Mouse (Mus musculus) CH12.LX (cell line): Measurements from ENCODE around the gene Tom1. TPM values are rescaled to one million over a fixed set of nuclear protein-coding genes. Genes with fewer than 3 reads are reported as not detected.
A peak's percentile ranks its signal among the peaks of the same experiment; 100 is the strongest.

Source experiments
- DNase-seq: peaks from one replicate; pipeline ENCODE4 v3.0.0-alpha.2; 2013; ENCODE audit errors: extremely low read depth
- H3K27ac ChIP-seq: 2 replicates; pipeline ENCODE4 v1.5.1; 2012; ENCODE audit warnings: low read depth, mild to moderate bottlenecking, control low read depth, moderate library complexity; ENCODE audit not compliant: insufficient read depth
- H3K27me3 ChIP-seq: replicated peaks from 2 replicates; pipeline ENCODE3; 2012; ENCODE audit warnings: inconsistent platforms
- H3K36me3 ChIP-seq, 2 experiments: replicated peaks in 1 of 2; 2 replicates each; pipeline versions ENCODE3 to v1.6.1; 2012; ENCODE audit warnings: inconsistent platforms in 1 of 2, low read length in 1 of 2, mild to moderate bottlenecking in 1 of 2, mixed read lengths in 1 of 2, moderate library complexity in 1 of 2; ENCODE audit not compliant: control insufficient read depth in 1 of 2, insufficient read depth in 1 of 2
- H3K4me1 ChIP-seq, 2 experiments: 2 replicates each; pipeline ENCODE4 v1.6.1; 2012; ENCODE audit warnings: inconsistent platforms in 1 of 2, moderate library complexity in 1 of 2; ENCODE audit not compliant: insufficient read depth in 2 of 2, control insufficient read depth in 1 of 2
- H3K4me2 ChIP-seq: 2 replicates; pipeline ENCODE4 v1.6.1; 2012; ENCODE audit warnings: low read depth, mild to moderate bottlenecking, control low read depth; ENCODE audit not compliant: poor library complexity, insufficient read depth, severe bottlenecking
- H3K4me3 ChIP-seq, 3 experiments: fragments of 150-350 bp in 1 of 3; sonication (generic) in 1 of 3; replicated peaks in 1 of 3; 2 replicates each; pipeline versions ENCODE3 to v1.5.1; 2011 to 2012; ENCODE audit warnings: low read depth in 2 of 3, low read length in 2 of 3, mild to moderate bottlenecking in 2 of 3, moderate library complexity in 2 of 3, control low read depth in 1 of 3, improper control_type of control experiment in 1 of 3, inconsistent platforms in 1 of 3, mixed read lengths in 1 of 3; ENCODE audit not compliant: poor library complexity in 1 of 3
- H3K79me2 ChIP-seq: replicated peaks from 2 replicates; pipeline ENCODE4 v1.6.1; 2012; ENCODE audit warnings: mild to moderate bottlenecking, moderate library complexity; ENCODE audit not compliant: control insufficient read depth, poor library complexity, insufficient read depth, severe bottlenecking; ENCODE audit errors: extremely low read depth
- H3K9ac ChIP-seq: 2 replicates; pipeline ENCODE4 v1.6.1; 2012; ENCODE audit warnings: low read depth, mild to moderate bottlenecking, control low read depth, moderate library complexity; ENCODE audit not compliant: insufficient read depth
- H3K9me3 ChIP-seq: replicated peaks from 2 replicates; pipeline ENCODE3; 2012; ENCODE audit warnings: low read length, inconsistent platforms, mixed read lengths
- BHLHE40 ChIP-seq: IDR thresholded peaks from 2 replicates; pipeline ENCODE4 v1.6.1; 2011; ENCODE audit warnings: mild to moderate bottlenecking, low read depth, low read length, improper control_type of control experiment
- CHD2 ChIP-seq: IDR thresholded peaks from 2 replicates; pipeline ENCODE4 v1.6.1; 2011; ENCODE audit warnings: low read length, improper control_type of control experiment
- CTCF ChIP-seq, 2 experiments: IDR thresholded peaks in 1 of 2; conservative IDR thresholded peaks in 1 of 2; 2 replicates each; pipeline ENCODE4 v1.5.1; 2011 to 2012; ENCODE audit warnings: low read depth in 2 of 2, low read length in 2 of 2, improper control_type of control experiment in 1 of 2, inconsistent platforms in 1 of 2, mild to moderate bottlenecking in 1 of 2, moderate library complexity in 1 of 2
- ETS1 ChIP-seq: conservative IDR thresholded peaks from 2 replicates; pipeline ENCODE4 v1.6.1; 2012; ENCODE audit warnings: low read depth, mild to moderate bottlenecking, inconsistent platforms, low read length, improper control_type of control experiment, moderate library complexity
- JUN ChIP-seq: IDR thresholded peaks from 2 replicates; pipeline ENCODE4 v1.6.1; 2011; ENCODE audit warnings: low read depth, mild to moderate bottlenecking, low read length, improper control_type of control experiment, moderate library complexity; ENCODE audit not compliant: insufficient read depth
- NELFE ChIP-seq: IDR thresholded peaks from 2 replicates; pipeline ENCODE4 v1.6.1; 2011; ENCODE audit warnings: low read depth, low read length, improper control_type of control experiment
- PAX5 ChIP-seq: IDR thresholded peaks from 2 replicates; pipeline ENCODE4 v1.6.1; 2012; ENCODE audit warnings: low read length, inconsistent platforms, mixed read lengths
- RAD21 ChIP-seq: IDR thresholded peaks from 2 replicates; pipeline ENCODE4 v1.6.1; 2011; ENCODE audit warnings: low read depth, mild to moderate bottlenecking, low read length, improper control_type of control experiment, moderate library complexity
- TCF12 ChIP-seq: IDR thresholded peaks from 2 replicates; pipeline ENCODE4 v1.6.1; 2014; ENCODE audit warnings: low read depth, mild to moderate bottlenecking, inconsistent platforms, low read length, improper control_type of control experiment
- UBTF ChIP-seq: IDR thresholded peaks from 2 replicates; pipeline ENCODE4 v1.6.1; 2012; ENCODE audit warnings: low read depth, mild to moderate bottlenecking, inconsistent platforms, low read length, improper control_type of control experiment, moderate library complexity
- ZC3H11A ChIP-seq: IDR thresholded peaks from 2 replicates; pipeline ENCODE4 v1.6.1; 2012; ENCODE audit warnings: low read depth, mild to moderate bottlenecking, inconsistent platforms, low read length, improper control_type of control experiment
- ZNF384 ChIP-seq: IDR thresholded peaks from 2 replicates; pipeline ENCODE4 v1.6.1; 2012; ENCODE audit warnings: low read depth, low read length, improper control_type of control experiment, inconsistent platforms
- dilution Hi-C: fragments of 300-500 bp; cut with MboI; formaldehyde crosslinking; loops from 2 replicates; pipeline ENCODE4 v1.14.3; 2020; ENCODE audit warnings: low sequenced_read_pairs; ENCODE audit not compliant: extremely low pct_unique_long_range_greater_than_20kb, extremely low pct_ligation_motif_present
- in situ Hi-C: fragments of 300-500 bp; cut with MboI; formaldehyde crosslinking; loops from 3 replicates; pipeline ENCODE4 v1.14.3; 2019; ENCODE audit warnings: low sequenced_read_pairs, low pct_ligation_motif_present, low pct_unique_long_range_greater_than_20kb, mixed read lengths
- polyA plus RNA-seq: library from polyadenylated mRNA; unstranded; fragments of >175 nt; gene quantifications from 2 replicates; pipeline ENCODE4 v1.2.1, GENCODE M21; 2012; ENCODE audit warnings: low read depth; ENCODE audit not compliant: insufficient read length
- total RNA-seq, 2 experiments: library from RNA; depleted of rRNA; stranded (reverse); fragments of 300-350 nt in 1 of 2; fragments of >200 nt in 1 of 2; gene quantifications; 2 replicates each; pipeline ENCODE4 v1.2.3; 2012 to 2014

Tom1 gene
- total and polyA plus RNA-seq, 3 experiments = 13.4 to 25.3 (median 18.4) TPM

- H3K79me2 ChIP-seq = peaks cover 7% of the 10 kb centered on the region
- H3K4me3 ChIP-seq = no peak overlapping the region
- peak; percentile 42 for TF ChIP-seq RAD21
- TF ChIP-seq ZC3H11A = no peak
- TF ChIP-seq CTCF (conservative IDR thresholded peaks at IDR 0.05 in 1 of 2, IDR thresholded peaks at IDR 0.05 in 1 of 2; ENCODE audit: low read depth in 2 of 2, low read length in 2 of 2) = peak; percentile 39 to 48; a peak in 3 of 4 replicates
- in situ Hi-C loops (no loop called here), dilution Hi-C loops (no loop called here)
- H3K4me1 ChIP-seq = peaks cover 4 to 13% of the 10 kb centered on the region in 2 experiments; a peak in 3 of 4 replicates
- DNase-seq = no peak
- H3K27ac ChIP-seq = no peak overlapping the region
- peaks cover 12% of the 10 kb centered on the region for H3K9me3 ChIP-seq
- H3K27me3 ChIP-seq = no peaks in the 10 kb centered on the region
- H3K9ac ChIP-seq = no peak overlapping the region
- peaks cover 47 to 79% of the 10 kb centered on the region in 2 experiments for H3K36me3 ChIP-seq
- no peak overlapping the region for H3K4me2 ChIP-seq
Observed at GRCm38 (mm10) chr8:75023660-75024316, 9.7 kb upstream of the Tom1 start.

GRCm38 (mm10) chr8:75025809-75026208, 7.7 kb upstream of the Tom1 start:
- no peaks in the 10 kb centered on the region for H3K27me3 ChIP-seq
- peaks cover 62 to 83% of the 10 kb centered on the region in 2 experiments for H3K36me3 ChIP-seq
- no peak overlapping the region for H3K4me2 ChIP-seq
- DNase-seq = no peak
- H3K27ac ChIP-seq = no peak overlapping the region
- H3K4me1 ChIP-seq = peaks cover 0 to 9% of the 10 kb centered on the region in 2 experiments; a peak in 2 of 4 replicates
- peaks cover 12% of the 10 kb centered on the region for H3K9me3 ChIP-seq
- in situ Hi-C loops (no loop called here), dilution Hi-C loops (no loop called here)
- no peak overlapping the region for H3K4me3 ChIP-seq
- no peak overlapping the region for H3K9ac ChIP-seq
- no peaks in the 10 kb centered on the region for H3K79me2 ChIP-seq
- TF ChIP-seq CHD2 (no peak), ETS1 (no peak), NELFE (no peak), JUN (no peak), UBTF (no peak), ZNF384 (no peak), ZC3H11A (no peak), CTCF (conservative IDR thresholded peaks at IDR 0.05 in 1 of 2, IDR thresholded peaks at IDR 0.05 in 1 of 2; ENCODE audit: low read depth in 2 of 2, low read length in 2 of 2) (no peak), TCF12 (no peak), BHLHE40 (no peak), RAD21 (no peak), PAX5 (no peak)

- no peaks in the 10 kb centered on the region for H3K79me2 ChIP-seq
- dilution Hi-C loops (no loop called here), in situ Hi-C loops (no loop called here)
- H3K36me3 ChIP-seq = peaks cover 36 to 54% of the 10 kb centered on the region in 2 experiments
- H3K9me3 ChIP-seq = no peaks in the 10 kb centered on the region
- peaks cover 0 to 34% of the 10 kb centered on the region in 2 experiments; a peak in 2 of 4 replicates for H3K4me1 ChIP-seq
- H3K9ac ChIP-seq = no peak overlapping the region
- H3K27ac ChIP-seq = no peak overlapping the region
- H3K27me3 ChIP-seq = no peaks in the 10 kb centered on the region
- no peak overlapping the region for H3K4me3 ChIP-seq
- no peak overlapping the region for H3K4me2 ChIP-seq
- DNase-seq = no peak
- TF ChIP-seq CTCF (conservative IDR thresholded peaks at IDR 0.05 in 1 of 2, IDR thresholded peaks at IDR 0.05 in 1 of 2; ENCODE audit: low read depth in 2 of 2, low read length in 2 of 2) (0 out of 4 replicates have a peak, but pooled peaks of 1 of the 2 experiments have one; percentile 11), BHLHE40 (no peak)
- TF ChIP-seq, all 38 proteins: peak for 1
Observed at GRCm38 (mm10) chr8:75030453-75031024, 3.0 kb upstream of the Tom1 start.
